Mouse (Mus musculus): ENCODE data around the gene Anxa4. TPM values are rescaled to one million over a fixed set of nuclear protein-coding genes. Genes with fewer than 3 reads are reported as not detected.

Gene Anxa4
- 345 and 376 TPM in 2 replicates for polyA plus RNA-seq (2015; fragmentation: Nextera tagmentation; extraction: Ambion mirVana)

- Histone ChIP-seq H3K9ac (peak within 1 kb of the TSS; percentile 76), H3K36me3 (no peaks in the 10 kb centered on the region), H3K4me3 (replicated peaks) (peak within 1 kb of the TSS; percentile 72), H3K4me2 (replicated peaks) (peak within 1 kb of the TSS; percentile 91), H3K27me3 (replicated peaks) (no peaks in the 10 kb centered on the region), H3K9me3 (no peaks in the 10 kb centered on the region), H3K4me1 (replicated peaks) (peaks cover 4% of the 10 kb centered on the region; the same call in 1 of the 2 replicates), H3K27ac (peak within 1 kb of the TSS; percentile 52)
- ATAC-seq: peak; percentile 94
- WGBS: 1% methylated on average over 41 of the region's 41 CpGs
Observed at GRCm38 (mm10) chr6:86793021-86793815, at the start of gene Anxa4. Gene Anxa4 (minus strand): TSS chr6:86793584.

- 43% methylated on average over 3 of the region's 3 CpGs for WGBS
Observed at GRCm38 (mm10) chr6:86841949-86842348, 48.6 kb upstream of the Anxa4 start.

GRCm38 (mm10) chr6:86839089-86839488 lies 45.7 kb upstream of the Anxa4 start:
- Histone ChIP-seq H3K27ac (no peak overlapping the region), H3K4me3 (replicated peaks) (no peak overlapping the region), H3K27me3 (replicated peaks) (no peaks in the 10 kb centered on the region), H3K36me3 (no peaks in the 10 kb centered on the region), H3K4me2 (replicated peaks) (no peak overlapping the region), H3K9me3 (no peaks in the 10 kb centered on the region), H3K4me1 (replicated peaks) (no peaks in the 10 kb centered on the region), H3K9ac (no peak overlapping the region)
- WGBS: 68% methylated on average over 2 of the region's 2 CpGs
- no peak for ATAC-seq

More at GRCm38 (mm10) chr6:86841949-86842348, 48.6 kb upstream of the Anxa4 start:
- Histone ChIP-seq H3K36me3 (no peaks in the 10 kb centered on the region), H3K9ac (no peak overlapping the region), H3K4me2 (replicated peaks) (no peak overlapping the region), H3K27ac (no peak overlapping the region), H3K27me3 (replicated peaks) (no peaks in the 10 kb centered on the region), H3K9me3 (no peaks in the 10 kb centered on the region), H3K4me1 (replicated peaks) (no peaks in the 10 kb centered on the region), H3K4me3 (replicated peaks) (no peak overlapping the region)
- peak; percentile 51; the same call in 1 of the 2 replicates for ATAC-seq

GRCm38 (mm10) chr6:86832802-86833502 lies 39.6 kb upstream of the Anxa4 start:
- Histone ChIP-seq H3K9me3 (no peaks in the 10 kb centered on the region), H3K4me1 (replicated peaks) (0 out of 2 replicates have a peak, but pooled peaks cover 4% of the 10 kb centered on the region), H3K27me3 (replicated peaks) (no peaks in the 10 kb centered on the region), H3K4me2 (replicated peaks) (no peak overlapping the region), H3K4me3 (replicated peaks) (no peak overlapping the region), H3K36me3 (no peaks in the 10 kb centered on the region), H3K9ac (no peak overlapping the region), H3K27ac (0 out of 2 replicates have a peak overlapping the region, but pooled peaks have one; percentile 1)
- 70% methylated on average over 13 of the region's 13 CpGs for WGBS
- ATAC-seq: peak; percentile 58

- H3K36me3 ChIP-seq: no peaks in the 10 kb centered on the region
- H3K27me3 ChIP-seq (replicated peaks): no peaks in the 10 kb centered on the region
- H3K9me3 ChIP-seq: no peaks in the 10 kb centered on the region
- ATAC-seq: 0 out of 2 replicates have a peak, but pooled peaks have one; percentile 28
- H3K4me1 ChIP-seq (replicated peaks): 0 out of 2 replicates have a peak, but pooled peaks cover 4% of the 10 kb centered on the region
- H3K27ac ChIP-seq: peak overlapping the region; percentile 75
- no peak overlapping the region for H3K9ac ChIP-seq
- H3K4me2 ChIP-seq (replicated peaks): no peak overlapping the region
- 41% methylated on average over 10 of the region's 10 CpGs for WGBS
- no peak overlapping the region for H3K4me3 ChIP-seq (replicated peaks)
Observed at GRCm38 (mm10) chr6:86830738-86831500, 37.5 kb upstream of the Anxa4 start.

- no peak overlapping the region for H3K9ac ChIP-seq
- H3K27ac ChIP-seq: no peak overlapping the region
- ATAC-seq: no peak
- H3K4me2 ChIP-seq (replicated peaks): no peak overlapping the region
- no peaks in the 10 kb centered on the region for H3K27me3 ChIP-seq (replicated peaks)
- no peaks in the 10 kb centered on the region for H3K9me3 ChIP-seq
- no peak overlapping the region for H3K4me3 ChIP-seq (replicated peaks)
- H3K36me3 ChIP-seq: no peaks in the 10 kb centered on the region
- 0 out of 2 replicates have a peak, but pooled peaks cover 4% of the 10 kb centered on the region for H3K4me1 ChIP-seq (replicated peaks)
- 84% methylated on average over 6 of the region's 6 CpGs for WGBS
Observed at GRCm38 (mm10) chr6:86829768-86830167, 36.4 kb upstream of the Anxa4 start.

GRCm38 (mm10) chr6:86827432-86827831 lies 34.0 kb upstream of the Anxa4 start:
- H3K9ac ChIP-seq: no peak overlapping the region
- no peaks in the 10 kb centered on the region for H3K9me3 ChIP-seq
- peaks cover 4% of the 10 kb centered on the region; the same call in 1 of the 2 replicates for H3K27me3 ChIP-seq (replicated peaks)
- no peak for ATAC-seq
- H3K27ac ChIP-seq: no peak overlapping the region
- 0 out of 2 replicates have a peak, but pooled peaks cover under 1% of the 10 kb centered on the region for H3K4me1 ChIP-seq (replicated peaks)
- H3K4me3 ChIP-seq (replicated peaks): no peak overlapping the region
- no peaks in the 10 kb centered on the region for H3K36me3 ChIP-seq
- 92% methylated on average over 2 of the region's 2 CpGs for WGBS
- H3K4me2 ChIP-seq (replicated peaks): no peak overlapping the region

GRCm38 (mm10) chr6:86824401-86824800 lies 31.0 kb upstream of the Anxa4 start:
- Histone ChIP-seq H3K9me3 (no peaks in the 10 kb centered on the region), H3K27me3 (replicated peaks) (peaks cover 4% of the 10 kb centered on the region; the same call in 1 of the 2 replicates), H3K27ac (no peak overlapping the region), H3K4me2 (replicated peaks) (no peak overlapping the region), H3K9ac (no peak overlapping the region), H3K4me3 (replicated peaks) (no peak overlapping the region), H3K4me1 (replicated peaks) (0 out of 2 replicates have a peak, but pooled peaks cover 5% of the 10 kb centered on the region), H3K36me3 (no peaks in the 10 kb centered on the region)
- no peak for ATAC-seq
- WGBS: 91% methylated on average over 7 of the region's 7 CpGs

- Histone ChIP-seq H3K9ac (no peak overlapping the region), H3K4me2 (replicated peaks) (no peak overlapping the region), H3K27me3 (replicated peaks) (peaks cover 4% of the 10 kb centered on the region; the same call in 1 of the 2 replicates), H3K27ac (no peak overlapping the region), H3K4me3 (replicated peaks) (no peak overlapping the region), H3K9me3 (no peaks in the 10 kb centered on the region), H3K4me1 (replicated peaks) (0 out of 2 replicates have a peak, but pooled peaks cover 5% of the 10 kb centered on the region), H3K36me3 (no peaks in the 10 kb centered on the region)
- ATAC-seq: no peak
- WGBS: 40% methylated on average over 10 of the region's 10 CpGs
Observed at GRCm38 (mm10) chr6:86823824-86824223, 30.4 kb upstream of the Anxa4 start.

GRCm38 (mm10) chr6:86823051-86823431 lies 29.7 kb upstream of the Anxa4 start:
- ATAC-seq: no peak

GRCm38 (mm10) chr6:86822285-86823050 lies 29.1 kb upstream of the Anxa4 start:
- WGBS: 4% methylated on average over 19 of the region's 19 CpGs
- no peaks in the 10 kb centered on the region for H3K9me3 ChIP-seq
- 0 out of 2 replicates have a peak, but pooled peaks cover 5% of the 10 kb centered on the region for H3K4me1 ChIP-seq (replicated peaks)
- no peak overlapping the region for H3K27ac ChIP-seq
- peaks cover 4% of the 10 kb centered on the region; the same call in 1 of the 2 replicates for H3K27me3 ChIP-seq (replicated peaks)
- peak overlapping the region; percentile 68 for H3K4me2 ChIP-seq (replicated peaks)
- ATAC-seq: peak; percentile 67
- no peaks in the 10 kb centered on the region for H3K36me3 ChIP-seq
- H3K9ac ChIP-seq: no peak overlapping the region
- H3K4me3 ChIP-seq (replicated peaks): peak overlapping the region; percentile 29

More at GRCm38 (mm10) chr6:86823051-86823431, 29.7 kb upstream of the Anxa4 start:
- Histone ChIP-seq H3K4me3 (replicated peaks) (no peak overlapping the region), H3K9me3 (no peaks in the 10 kb centered on the region), H3K9ac (no peak overlapping the region), H3K4me2 (replicated peaks) (peak overlapping the region; percentile 68), H3K4me1 (replicated peaks) (0 out of 2 replicates have a peak, but pooled peaks cover 5% of the 10 kb centered on the region), H3K36me3 (no peaks in the 10 kb centered on the region), H3K27me3 (replicated peaks) (peaks cover 4% of the 10 kb centered on the region; the same call in 1 of the 2 replicates), H3K27ac (no peak overlapping the region)
- WGBS: 33% methylated on average over 9 of the region's 9 CpGs

Measured in intestine, embryonic 15.5 days (tissue).